Mouse (Mus musculus): ENCODE results near the gene Carmil1. TPM values are rescaled to one million over a fixed set of nuclear protein-coding genes. Genes with fewer than 3 reads are reported as not detected.
A peak's percentile ranks its signal among the peaks of the same experiment; 100 is the strongest.

Gene Carmil1
- polyA plus RNA-seq, 1 experiment from 2014 or later, result 47.1 TPM

DNA sequence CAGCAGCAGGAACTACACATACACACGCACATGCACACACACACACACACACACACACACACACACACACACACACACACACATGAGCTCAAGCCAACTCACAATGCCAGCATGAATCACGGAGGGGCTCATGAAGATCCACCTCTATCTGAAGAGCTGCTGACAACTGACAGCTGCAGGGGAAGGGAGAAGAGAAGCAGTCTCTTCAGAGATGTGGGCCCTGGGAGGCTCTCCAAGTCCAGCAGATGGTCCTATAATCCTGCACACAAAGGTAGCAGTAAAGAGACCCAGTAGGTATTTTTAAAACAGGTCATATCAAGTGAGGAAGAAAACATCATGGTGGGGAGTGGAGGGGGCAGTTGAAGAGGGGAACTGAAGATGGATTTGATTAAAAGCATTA lies 281.8 kb downstream of the Carmil1 start:
- H3K27ac ChIP-seq (ENCODE audit: low read length), result no peak overlapping the region
- peaks cover 3% of the 10 kb centered on the region; the same call in 1 of the 2 replicates for H3K4me1 ChIP-seq (ENCODE audit: control insufficient read depth, insufficient read depth, low read length)
- H3K4me3 ChIP-seq (ENCODE audit: low read depth, low read length), result no peak overlapping the region
- ATAC-seq, result no peak
- H3K36me3 ChIP-seq (ENCODE audit: control insufficient read depth, insufficient read depth, low read length), result no peaks in the 10 kb centered on the region
- no peak overlapping the region for H3K4me2 ChIP-seq (ENCODE audit: low read length)
- WGBS, result 90% methylated on average over 2 of the region's 2 CpGs
- peaks cover 3% of the 10 kb centered on the region; the same call in 1 of the 2 replicates for H3K27me3 ChIP-seq (ENCODE audit: control insufficient read depth, insufficient read depth, low read depth, low read length)
- H3K9me3 ChIP-seq (replicated peaks; ENCODE audit: control insufficient read depth, low read length, poor library complexity, severe bottlenecking), result no peaks in the 10 kb centered on the region
- H3K9ac ChIP-seq (ENCODE audit: low read depth, low read length), result no peak overlapping the region

GRCm38 (mm10) chr13:23994756-23995155 lies 285.8 kb downstream of the Carmil1 start:
- Histone ChIP-seq H3K4me2 (ENCODE audit: low read length) (no peak overlapping the region), H3K9ac (ENCODE audit: low read depth, low read length) (no peak overlapping the region), H3K4me3 (ENCODE audit: low read depth, low read length) (no peak overlapping the region), H3K27me3 (ENCODE audit: control insufficient read depth, insufficient read depth, low read depth, low read length) (peaks cover 8% of the 10 kb centered on the region), H3K36me3 (ENCODE audit: control insufficient read depth, insufficient read depth, low read length) (no peaks in the 10 kb centered on the region), H3K27ac (ENCODE audit: low read length) (no peak overlapping the region), H3K9me3 (replicated peaks; ENCODE audit: control insufficient read depth, low read length, poor library complexity, severe bottlenecking) (no peaks in the 10 kb centered on the region), H3K4me1 (ENCODE audit: control insufficient read depth, insufficient read depth, low read length) (peaks cover 11% of the 10 kb centered on the region; the same call in 1 of the 2 replicates)
- 70% methylated on average over 3 of the region's 3 CpGs for WGBS
- ATAC-seq, result no peak

- ATAC-seq, result no peak
- Histone ChIP-seq H3K9me3 (replicated peaks; ENCODE audit: control insufficient read depth, low read length, poor library complexity, severe bottlenecking) (no peaks in the 10 kb centered on the region), H3K4me1 (ENCODE audit: control insufficient read depth, insufficient read depth, low read length) (peaks cover 11% of the 10 kb centered on the region; the same call in 1 of the 2 replicates), H3K36me3 (ENCODE audit: control insufficient read depth, insufficient read depth, low read length) (no peaks in the 10 kb centered on the region), H3K27ac (ENCODE audit: low read length) (no peak overlapping the region), H3K27me3 (ENCODE audit: control insufficient read depth, insufficient read depth, low read depth, low read length) (peaks cover 8% of the 10 kb centered on the region), H3K4me3 (ENCODE audit: low read depth, low read length) (no peak overlapping the region), H3K4me2 (ENCODE audit: low read length) (no peak overlapping the region), H3K9ac (ENCODE audit: low read depth, low read length) (no peak overlapping the region)
- WGBS, result 18% methylated on average over 9 of the region's 9 CpGs
Measured at GRCm38 (mm10) chr13:23994024-23994423, 286.6 kb downstream of the Carmil1 start.

DNA sequence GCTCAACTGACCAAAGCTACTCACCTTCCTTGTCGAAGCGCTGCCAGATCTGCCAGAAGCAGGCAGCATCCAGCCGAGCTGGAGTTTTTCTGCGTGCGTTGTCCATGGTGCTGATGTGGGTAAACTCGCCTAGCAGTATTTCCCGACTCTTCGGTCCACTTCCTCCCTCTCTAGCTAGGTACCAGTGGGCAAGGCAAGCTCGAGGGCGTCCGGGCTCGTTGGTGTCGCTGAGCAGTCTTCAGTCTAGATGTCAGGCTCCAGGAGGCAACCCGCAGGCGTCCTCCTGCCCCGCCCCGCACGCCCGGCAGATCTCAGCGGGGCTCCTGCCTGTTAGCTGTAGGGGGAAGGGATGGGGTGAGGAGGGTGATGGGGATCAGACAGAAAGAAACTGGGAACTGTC lies 289.7 kb downstream of the Carmil1 start, which contains the start of gene Scgn:
TSS of gene Scgn (minus strand) at position 287 of the 400 bp plus-strand sequence.
- Histone ChIP-seq H3K4me2 (ENCODE audit: low read length) (peak within 1 kb of the TSS; percentile 65), H3K27me3 (ENCODE audit: control insufficient read depth, insufficient read depth, low read depth, low read length) (peaks cover 8% of the 10 kb centered on the region), H3K9ac (ENCODE audit: low read depth, low read length) (0 out of 2 replicates have a peak within 1 kb of the TSS, but pooled peaks have one; percentile 13), H3K4me1 (ENCODE audit: control insufficient read depth, insufficient read depth, low read length) (peaks cover 11% of the 10 kb centered on the region; the same call in 1 of the 2 replicates), H3K36me3 (ENCODE audit: control insufficient read depth, insufficient read depth, low read length) (no peaks in the 10 kb centered on the region), H3K9me3 (replicated peaks; ENCODE audit: control insufficient read depth, low read length, poor library complexity, severe bottlenecking) (no peaks in the 10 kb centered on the region), H3K27ac (ENCODE audit: low read length) (no peak within 1 kb of the TSS), H3K4me3 (ENCODE audit: low read depth, low read length) (peak within 1 kb of the TSS; percentile 31)
- 1% methylated on average over 20 of the region's 20 CpGs for WGBS
- peak; percentile 28; the same call in 1 of the 2 replicates for ATAC-seq

- Histone ChIP-seq H3K9ac (ENCODE audit: low read depth, low read length) (no peak overlapping the region), H3K9me3 (replicated peaks; ENCODE audit: control insufficient read depth, low read length, poor library complexity, severe bottlenecking) (no peaks in the 10 kb centered on the region), H3K36me3 (ENCODE audit: control insufficient read depth, insufficient read depth, low read length) (no peaks in the 10 kb centered on the region), H3K27me3 (ENCODE audit: control insufficient read depth, insufficient read depth, low read depth, low read length) (peaks cover 8% of the 10 kb centered on the region), H3K4me1 (ENCODE audit: control insufficient read depth, insufficient read depth, low read length) (peaks cover 11% of the 10 kb centered on the region; the same call in 1 of the 2 replicates), H3K4me3 (ENCODE audit: low read depth, low read length) (peak overlapping the region; percentile 31), H3K4me2 (ENCODE audit: low read length) (peak overlapping the region; percentile 65), H3K27ac (ENCODE audit: low read length) (no peak overlapping the region)
- 24% methylated on average over 5 of the region's 5 CpGs for WGBS
- 0 out of 2 replicates have a peak, but pooled peaks have one; percentile 36 for ATAC-seq
Measured at GRCm38 (mm10) chr13:23990451-23990850, 290.1 kb downstream of the Carmil1 start.

GRCm38 (mm10) chr13:23985130-23985529 lies 295.5 kb downstream of the Carmil1 start:
- no peak overlapping the region for H3K4me2 ChIP-seq (ENCODE audit: low read length)
- H3K4me3 ChIP-seq (ENCODE audit: low read depth, low read length), result no peak overlapping the region
- no peaks in the 10 kb centered on the region for H3K4me1 ChIP-seq (ENCODE audit: control insufficient read depth, insufficient read depth, low read length)
- no peaks in the 10 kb centered on the region for H3K9me3 ChIP-seq (replicated peaks; ENCODE audit: control insufficient read depth, low read length, poor library complexity, severe bottlenecking)
- no peak overlapping the region for H3K27ac ChIP-seq (ENCODE audit: low read length)
- no peak overlapping the region for H3K9ac ChIP-seq (ENCODE audit: low read depth, low read length)
- no peak for ATAC-seq
- no peaks in the 10 kb centered on the region for H3K36me3 ChIP-seq (ENCODE audit: control insufficient read depth, insufficient read depth, low read length)
- no peaks in the 10 kb centered on the region for H3K27me3 ChIP-seq (ENCODE audit: control insufficient read depth, insufficient read depth, low read depth, low read length)
- WGBS, result 40% methylated on average over 3 of the region's 3 CpGs

DNA sequence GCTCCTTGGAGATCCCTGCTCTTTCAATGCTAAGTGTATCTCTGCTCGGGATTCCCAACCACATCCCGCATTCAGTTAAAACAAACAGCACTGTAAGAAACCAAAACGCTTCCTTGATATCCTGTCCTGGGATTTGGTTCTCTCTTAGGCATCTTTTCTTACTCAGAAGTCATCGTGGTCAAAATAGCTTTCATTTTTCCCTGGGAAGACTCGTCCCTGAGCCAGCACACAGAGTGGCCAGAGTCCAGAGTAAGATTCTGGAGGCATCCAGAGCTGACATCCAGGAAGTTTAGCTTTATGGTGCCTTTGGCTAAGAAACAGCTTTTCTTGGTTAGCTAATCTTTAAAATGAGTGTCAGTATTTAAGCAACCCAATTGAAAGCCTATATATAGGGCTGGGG lies 308.3 kb downstream of the Carmil1 start:
- no peak for ATAC-seq
- Histone ChIP-seq H3K4me2 (ENCODE audit: low read length) (no peak overlapping the region), H3K36me3 (ENCODE audit: control insufficient read depth, insufficient read depth, low read length) (no peaks in the 10 kb centered on the region), H3K9ac (ENCODE audit: low read depth, low read length) (no peak overlapping the region), H3K4me1 (ENCODE audit: control insufficient read depth, insufficient read depth, low read length) (no peaks in the 10 kb centered on the region), H3K9me3 (replicated peaks; ENCODE audit: control insufficient read depth, low read length, poor library complexity, severe bottlenecking) (no peaks in the 10 kb centered on the region), H3K4me3 (ENCODE audit: low read depth, low read length) (no peak overlapping the region), H3K27ac (ENCODE audit: low read length) (0 out of 2 replicates have a peak overlapping the region, but pooled peaks have one; percentile 14), H3K27me3 (ENCODE audit: control insufficient read depth, insufficient read depth, low read depth, low read length) (no peaks in the 10 kb centered on the region)
- 67% methylated on average over 5 of the region's 5 CpGs for WGBS

DNA sequence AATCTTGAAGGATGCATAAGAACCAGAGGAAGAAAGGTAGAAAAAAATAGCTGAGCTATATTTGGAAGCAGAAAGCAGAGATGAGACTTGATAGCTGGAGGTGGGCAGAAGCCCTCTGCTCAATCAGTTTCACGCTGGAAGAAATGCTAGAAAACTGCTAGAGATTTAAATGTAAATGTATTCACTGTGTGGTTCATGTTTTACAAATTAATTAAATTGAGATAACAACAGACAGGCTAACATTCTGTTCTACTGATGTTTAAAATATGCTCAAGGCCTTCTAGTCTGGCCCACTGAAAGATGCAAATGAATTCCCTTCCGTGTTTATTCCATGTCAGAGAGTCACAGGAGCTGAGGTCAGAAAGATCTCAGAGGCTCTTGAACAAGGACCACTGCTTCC lies 308.7 kb downstream of the Carmil1 start:
- no peaks in the 10 kb centered on the region for H3K27me3 ChIP-seq (ENCODE audit: control insufficient read depth, insufficient read depth, low read depth, low read length)
- no peaks in the 10 kb centered on the region for H3K36me3 ChIP-seq (ENCODE audit: control insufficient read depth, insufficient read depth, low read length)
- 45% methylated on average over 2 of the region's 2 CpGs for WGBS
- no peak overlapping the region for H3K9ac ChIP-seq (ENCODE audit: low read depth, low read length)
- no peak overlapping the region for H3K27ac ChIP-seq (ENCODE audit: low read length)
- H3K4me3 ChIP-seq (ENCODE audit: low read depth, low read length), result no peak overlapping the region
- H3K4me2 ChIP-seq (ENCODE audit: low read length), result no peak overlapping the region
- no peaks in the 10 kb centered on the region for H3K9me3 ChIP-seq (replicated peaks; ENCODE audit: control insufficient read depth, low read length, poor library complexity, severe bottlenecking)
- 0 out of 2 replicates have a peak, but pooled peaks have one; percentile 36 for ATAC-seq
- H3K4me1 ChIP-seq (ENCODE audit: control insufficient read depth, insufficient read depth, low read length), result no peaks in the 10 kb centered on the region

DNA sequence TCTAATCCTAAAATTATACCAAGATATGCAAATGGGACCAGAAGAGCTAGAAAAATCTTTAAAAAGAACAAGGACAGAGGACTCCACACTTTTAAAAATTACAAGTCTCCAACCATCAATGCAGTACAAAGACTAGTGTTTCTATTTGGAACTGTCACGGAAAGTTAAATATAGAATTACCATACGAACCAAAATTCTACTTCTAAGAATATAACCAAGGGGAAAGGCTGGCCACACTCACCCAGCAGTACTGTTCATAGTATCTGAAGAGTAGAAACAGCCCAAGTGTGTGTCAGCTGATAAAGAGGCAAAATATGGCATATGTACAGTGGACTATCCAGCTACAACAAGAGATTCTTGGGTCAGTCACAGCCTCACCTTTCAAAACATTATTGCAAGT lies 315.7 kb downstream of the Carmil1 start:
- no peaks in the 10 kb centered on the region for H3K36me3 ChIP-seq (ENCODE audit: control insufficient read depth, insufficient read depth, low read length)
- no peak overlapping the region for H3K27ac ChIP-seq (ENCODE audit: low read length)
- H3K4me3 ChIP-seq (ENCODE audit: low read depth, low read length), result no peak overlapping the region
- no peak overlapping the region for H3K4me2 ChIP-seq (ENCODE audit: low read length)
- no peaks in the 10 kb centered on the region for H3K4me1 ChIP-seq (ENCODE audit: control insufficient read depth, insufficient read depth, low read length)
- H3K9ac ChIP-seq (ENCODE audit: low read depth, low read length), result no peak overlapping the region
- no peaks in the 10 kb centered on the region for H3K9me3 ChIP-seq (replicated peaks; ENCODE audit: control insufficient read depth, low read length, poor library complexity, severe bottlenecking)
- 85% methylated on average over 2 of the region's 2 CpGs for WGBS
- no peaks in the 10 kb centered on the region for H3K27me3 ChIP-seq (ENCODE audit: control insufficient read depth, insufficient read depth, low read depth, low read length)
- ATAC-seq, result no peak
